Mouse (Mus musculus) heart, adult 2 months (tissue): ENCODE results near the gene Lrrc45. TPM values are rescaled to one million over a fixed set of nuclear protein-coding genes. Genes with fewer than 3 reads are reported as not detected.

Experiments used
- DNase-seq, 2 experiments: peaks; one replicate each; pipeline ENCODE4 v3.0.0; 2021
- H3K27ac ChIP-seq: fragments of 200-600 bp; 2 replicates; pipeline ENCODE4 v1.8.1; 2022
- H3K27me3 ChIP-seq: fragments of 200-500 bp; 2 replicates; pipeline ENCODE4 v1.6.1; 2012; ENCODE audit warnings: mild to moderate bottlenecking, low read length, inconsistent platforms, mixed read lengths; ENCODE audit not compliant: control insufficient read depth, insufficient read depth
- H3K36me3 ChIP-seq: fragments of 200-500 bp; 2 replicates; pipeline ENCODE4 v1.6.1; 2012; ENCODE audit warnings: low read length, inconsistent platforms; ENCODE audit not compliant: control insufficient read depth, insufficient read depth
- H3K4me1 ChIP-seq: fragments of 200-500 bp; 2 replicates; pipeline ENCODE4 v1.6.1; 2011; ENCODE audit warnings: low read length; ENCODE audit not compliant: control insufficient read depth, insufficient read depth
- H3K4me3 ChIP-seq: fragments of 200-600 bp; 2 replicates; pipeline ENCODE4 v1.8.1; 2022
- H3K79me2 ChIP-seq: fragments of 200-500 bp; replicated peaks from 2 replicates; pipeline ENCODE4 v1.6.1; 2012; ENCODE audit warnings: mild to moderate bottlenecking, inconsistent platforms, low read length, moderate library complexity, mixed read lengths; ENCODE audit not compliant: control insufficient read depth, insufficient read depth
- H3K9ac ChIP-seq: fragments of 200-500 bp; 2 replicates; pipeline ENCODE4 v1.6.1; 2012; ENCODE audit warnings: low read depth, mild to moderate bottlenecking, control low read depth, inconsistent platforms, low read length, mixed read lengths
- CTCF ChIP-seq: fragments of 200-600 bp; IDR thresholded peaks from 2 replicates; pipeline ENCODE4 v1.8.1; 2022; ENCODE audit warnings: antibody characterized with exemption, mild to moderate bottlenecking, moderate library complexity
- EP300 ChIP-seq: fragments of 200-500 bp; IDR thresholded peaks from 2 replicates; pipeline ENCODE4 v1.6.1; 2011; ENCODE audit warnings: low read depth, low read length, control low read depth; ENCODE audit not compliant: insufficient read depth
- POLR2A ChIP-seq: fragments of 200-500 bp; IDR thresholded peaks from 2 replicates; pipeline ENCODE4 v1.6.1; 2011; ENCODE audit warnings: mild to moderate bottlenecking, low read depth, low read length, control low read depth; ENCODE audit not compliant: insufficient read depth
- WGBS: fragments of 180-500 bp; shearing (Covaris S2); methylation state at CpG from one replicate; pipeline ENCODE4 v1.1.7; 2018; 5-methylcytosine and 5-hydroxymethylcytosine counted together
- intact Hi-C: fragments of 180-260 bp; cut with DNase I; formaldehyde crosslinking; loops from one replicate; pipeline ENCODE4 v1.15.1; 2025
- polyA plus RNA-seq: library from polyadenylated mRNA; depleted of rRNA; stranded (reverse); fragments of >200 nt; gene quantifications from 2 replicates; pipeline ENCODE4 v1.2.3, GENCODE M21; 2012
- total RNA-seq, 2 experiments: library from RNA; stranded (reverse); gene quantifications; 2 replicates each; pipeline ENCODE4 v1.2.3; 2021

The Lrrc45 gene
- total and polyA plus RNA-seq, 3 experiments, result 4.2 to 12.7 (median 4.5) TPM

- WGBS, result 93% methylated on average over 6 of the region's 6 CpGs
- Histone ChIP-seq H3K4me1 (peaks cover 4% of the 10 kb centered on the region), H3K27ac (no peak overlapping the region)
These were observed 17.2 kb upstream of the Lrrc45 start for GRCm38 (mm10) chr11:120696568-120696967.

GRCm38 (mm10) chr11:120697741-120698140 lies 16.0 kb upstream of the Lrrc45 start:
- Histone ChIP-seq H3K36me3 (no peaks in the 10 kb centered on the region), H3K79me2 (no peaks in the 10 kb centered on the region), H3K27me3 (no peaks in the 10 kb centered on the region), H3K4me1 (peaks cover under 1% of the 10 kb centered on the region), H3K4me3 (no peak overlapping the region), H3K9ac (no peak overlapping the region), H3K27ac (peak overlapping the region; percentile 48)
- intact Hi-C loops, result no loop called here
- peak; percentile 52 to 79 for DNase-seq
- TF ChIP-seq POLR2A, result 0 out of 2 replicates have a peak, but pooled peaks have one; percentile 9
- 0 out of 2 replicates have a peak, but pooled peaks have one; percentile 6 for TF ChIP-seq CTCF
- 0 out of 2 replicates have a peak, but pooled peaks have one; percentile 58 for TF ChIP-seq EP300
- WGBS, result 36% methylated on average over 10 of the region's 10 CpGs

More at GRCm38 (mm10) chr11:120696568-120696967, 17.2 kb upstream of the Lrrc45 start:
- H3K9ac ChIP-seq, result no peak overlapping the region
- no peaks in the 10 kb centered on the region for H3K27me3 ChIP-seq
- H3K36me3 ChIP-seq, result no peaks in the 10 kb centered on the region
- TF ChIP-seq POLR2A (no peak), CTCF (peak; percentile 50)
- no peak for DNase-seq
- H3K79me2 ChIP-seq, result no peaks in the 10 kb centered on the region
- intact Hi-C loops, result no loop called here
- no peak overlapping the region for H3K4me3 ChIP-seq

- Histone ChIP-seq H3K9ac (no peak overlapping the region), H3K36me3 (no peaks in the 10 kb centered on the region), H3K27me3 (no peaks in the 10 kb centered on the region), H3K4me3 (no peak overlapping the region), H3K27ac (no peak overlapping the region), H3K4me1 (no peaks in the 10 kb centered on the region), H3K79me2 (no peaks in the 10 kb centered on the region)
- no peak for DNase-seq
- WGBS, result 62% methylated on average over 15 of the region's 15 CpGs
- intact Hi-C loops, result no loop called here
- TF ChIP-seq EP300, result no peak
- no peak for TF ChIP-seq POLR2A
- TF ChIP-seq CTCF, result no peak
These were observed 9.8 kb upstream of the Lrrc45 start for GRCm38 (mm10) chr11:120703696-120704454.

- TF ChIP-seq EP300, result no peak
- no peak for TF ChIP-seq POLR2A
- no peak for TF ChIP-seq CTCF
- intact Hi-C loops, result no loop called here
- Histone ChIP-seq H3K4me1 (no peaks in the 10 kb centered on the region), H3K27me3 (no peaks in the 10 kb centered on the region), H3K9ac (no peak overlapping the region), H3K36me3 (no peaks in the 10 kb centered on the region), H3K27ac (no peak overlapping the region), H3K79me2 (no peaks in the 10 kb centered on the region), H3K4me3 (no peak overlapping the region)
- DNase-seq, result no peak
- WGBS, result 71% methylated on average over 8 of the region's 8 CpGs
These were observed 9.0 kb upstream of the Lrrc45 start for GRCm38 (mm10) chr11:120704486-120705325.

GRCm38 (mm10) chr11:120706120-120706519 lies 7.6 kb upstream of the Lrrc45 start:
- Histone ChIP-seq H3K36me3 (no peaks in the 10 kb centered on the region), H3K27ac (no peak overlapping the region), H3K79me2 (no peaks in the 10 kb centered on the region), H3K4me1 (no peaks in the 10 kb centered on the region), H3K27me3 (no peaks in the 10 kb centered on the region), H3K4me3 (no peak overlapping the region), H3K9ac (no peak overlapping the region)
- intact Hi-C loops, result no loop called here
- no peak for TF ChIP-seq CTCF
- no peak for TF ChIP-seq POLR2A
- no peak for TF ChIP-seq EP300
- DNase-seq, result no peak
- WGBS, result 76% methylated on average over 5 of the region's 5 CpGs
